Mouse (Mus musculus) erythroblast, embryonic 14.5 days (primary cell): ENCODE data around the gene Myg1.

Experiments
- GATA1 ChIP-seq: IDR thresholded peaks from 2 replicates; pipeline ENCODE4 v1.6.1; 2012; ENCODE audit warnings: low read length, inconsistent platforms, mixed read lengths
- TAL1 ChIP-seq: IDR thresholded peaks from 3 replicates; pipeline ENCODE4 v1.6.1; 2012; ENCODE audit warnings: low read length, inconsistent platforms, mixed read lengths

DNA sequence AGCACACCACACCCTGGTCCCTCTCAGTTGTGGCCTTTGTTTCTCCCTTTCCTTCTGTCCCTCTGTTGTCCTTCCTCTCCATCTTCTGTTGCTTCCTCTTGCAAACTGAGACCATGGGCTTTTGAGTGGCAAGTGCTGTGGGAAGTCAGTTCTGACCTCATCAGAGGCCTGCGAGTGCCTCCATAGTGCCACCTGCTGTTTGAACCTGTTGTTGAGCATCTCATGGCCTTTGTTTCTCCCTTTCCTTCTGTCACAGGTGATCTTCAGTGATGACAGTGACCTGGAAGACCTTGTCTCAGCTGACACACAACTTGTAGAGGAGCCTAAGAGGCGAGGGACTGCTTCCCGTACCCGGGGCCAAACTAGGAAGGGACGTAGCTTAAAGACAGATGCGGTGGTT is 15.2 kb upstream of the Myg1 start:
- no peak for TF ChIP-seq TAL1
- TF ChIP-seq GATA1 = no peak
